Mouse (Mus musculus) brown adipose tissue, adult 24 weeks (tissue): ENCODE results near the gene Cryba4. TPM values are rescaled to one million over a fixed set of nuclear protein-coding genes. Genes with fewer than 3 reads are reported as not detected.

Experiments used
- H3K27ac ChIP-seq: fragments of 200-500 bp; replicated peaks from 2 replicates; pipeline ENCODE4 v1.5.1; 2012; ENCODE audit warnings: low read depth, mild to moderate bottlenecking, low read length
- H3K4me1 ChIP-seq: fragments of 200-500 bp; 2 replicates; pipeline ENCODE4 v1.6.1; 2012; ENCODE audit warnings: low read length, mixed read lengths; ENCODE audit not compliant: control insufficient read depth, insufficient read depth, insufficient read length
- H3K4me3 ChIP-seq: fragments of 200-500 bp; 2 replicates; pipeline ENCODE4 v1.5.1; 2012; ENCODE audit warnings: low read depth, mild to moderate bottlenecking, low read length, moderate library complexity; ENCODE audit not compliant: insufficient read depth
- polyA plus RNA-seq: library from polyadenylated mRNA; stranded (reverse); fragments of >200 nt; gene quantifications from 2 replicates; pipeline ENCODE4 v1.2.4, GENCODE M21; 2012; ENCODE audit not compliant: missing spikeins, insufficient read depth, insufficient read length

Gene Cryba4
- polyA plus RNA-seq, 1 experiment, result not detected

DNA sequence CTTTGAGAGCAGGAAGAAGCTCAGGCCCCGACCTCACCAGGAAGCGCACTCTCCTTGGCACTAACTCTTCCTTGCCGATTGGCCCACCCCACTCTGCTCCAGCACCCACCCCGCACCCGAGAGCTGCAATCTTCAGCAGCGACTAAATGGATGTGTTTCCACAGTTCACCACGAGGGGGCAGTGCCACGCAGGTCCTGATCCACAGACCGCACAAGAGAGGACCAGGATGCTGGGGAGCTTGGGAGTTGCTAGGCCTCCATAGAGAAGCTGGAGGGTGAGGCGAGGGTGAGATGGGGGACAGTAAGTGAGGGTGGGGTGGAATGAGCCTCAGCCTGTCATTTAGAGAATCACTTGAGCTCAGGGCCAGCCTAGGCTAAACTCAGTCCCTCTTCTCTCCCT lies 11.6 kb downstream of the Cryba4 start:
- Histone ChIP-seq H3K27ac (no peak overlapping the region), H3K4me3 (no peak overlapping the region), H3K4me1 (no peaks in the 10 kb centered on the region)

DNA sequence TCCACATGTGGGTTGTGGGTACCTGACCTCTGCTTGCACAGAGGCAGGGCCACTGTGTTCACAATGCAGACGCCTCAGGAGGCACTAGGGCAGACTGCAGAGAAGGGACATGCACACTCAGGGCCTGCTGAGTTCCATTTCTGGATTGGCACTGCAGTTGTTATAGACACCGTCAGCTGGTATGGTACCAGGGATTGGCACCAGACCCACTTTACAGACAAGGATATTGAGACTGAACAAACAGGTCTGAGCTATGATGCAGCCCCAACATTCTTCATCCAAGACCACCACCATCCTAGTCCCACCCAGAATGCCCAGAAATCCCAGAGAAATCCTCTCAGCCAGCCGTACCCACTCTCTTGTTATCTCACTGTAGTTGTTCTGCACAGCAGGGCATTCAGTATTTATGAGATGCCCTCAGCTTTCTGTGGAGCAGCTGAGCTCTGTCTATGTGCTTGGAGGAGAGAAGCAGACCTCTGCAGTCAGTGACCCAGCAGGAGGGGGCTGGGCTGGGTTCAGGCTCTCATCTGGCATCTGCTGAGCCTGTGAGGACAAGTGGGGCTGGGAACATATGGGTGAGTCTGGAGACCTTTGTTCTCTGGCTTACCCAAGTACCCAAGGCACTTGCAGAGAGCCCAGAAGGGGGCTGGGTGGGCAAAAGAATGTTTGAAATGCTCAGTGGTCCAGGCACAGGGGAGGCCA lies 13.4 kb downstream of the Cryba4 start:
- H3K4me1 ChIP-seq, result no peaks in the 10 kb centered on the region
- H3K27ac ChIP-seq, result no peak overlapping the region
- H3K4me3 ChIP-seq, result no peak overlapping the region

DNA sequence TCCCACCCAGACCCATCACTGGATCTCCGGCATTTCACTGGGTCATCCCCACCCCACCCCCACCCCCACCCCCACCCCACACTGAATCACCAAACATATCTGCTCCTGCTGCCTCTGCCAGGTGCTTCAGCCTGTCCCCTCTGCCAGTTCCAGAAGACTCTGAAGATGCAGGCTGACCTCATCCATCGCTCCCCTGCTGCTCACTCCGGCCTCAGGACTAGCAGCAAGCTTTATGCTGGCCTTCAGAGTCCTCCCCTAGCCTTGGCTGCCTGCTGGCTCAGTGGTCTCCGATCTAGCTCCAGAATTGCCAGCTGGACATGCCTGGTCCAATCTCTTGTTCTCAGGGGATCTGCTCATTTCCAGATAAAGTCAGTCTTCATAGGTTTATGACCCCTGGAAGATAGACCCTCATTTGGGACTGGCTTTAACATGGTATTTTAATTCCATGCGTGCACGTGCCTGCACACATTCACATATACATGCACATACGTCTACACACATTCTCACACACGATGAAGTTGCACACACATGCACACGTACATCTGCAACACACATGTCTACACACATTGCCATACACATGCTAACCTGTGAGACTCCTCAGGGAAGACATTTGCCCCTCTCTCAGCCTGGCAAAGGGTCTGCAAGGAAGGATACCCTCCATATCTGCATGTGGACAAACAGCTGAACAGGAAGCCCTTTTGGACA lies 14.3 kb downstream of the Cryba4 start:
- no peak overlapping the region for H3K4me3 ChIP-seq
- no peaks in the 10 kb centered on the region for H3K4me1 ChIP-seq
- no peak overlapping the region for H3K27ac ChIP-seq

DNA sequence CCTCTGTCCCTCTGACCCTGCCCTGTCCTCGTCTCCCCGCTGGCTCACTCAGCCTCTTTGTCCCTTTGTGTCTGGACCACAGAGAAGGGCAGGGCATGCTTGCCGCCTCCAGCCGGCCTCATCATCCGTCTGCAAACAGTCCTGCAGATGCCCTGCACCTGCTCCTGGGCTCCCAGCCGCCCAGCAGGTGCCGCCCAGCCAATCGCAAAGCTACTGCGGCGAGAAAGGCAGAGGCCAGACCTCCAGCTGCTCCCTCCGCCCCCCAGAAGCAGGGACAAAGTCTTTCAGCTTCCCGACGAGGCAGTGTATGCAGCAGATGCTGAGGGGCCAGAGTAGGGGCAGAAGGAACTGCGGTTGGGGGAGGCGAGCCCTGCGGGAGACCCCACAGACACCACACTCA lies 14.9 kb downstream of the Cryba4 start:
- Histone ChIP-seq H3K27ac (no peak overlapping the region), H3K4me1 (no peaks in the 10 kb centered on the region)

DNA sequence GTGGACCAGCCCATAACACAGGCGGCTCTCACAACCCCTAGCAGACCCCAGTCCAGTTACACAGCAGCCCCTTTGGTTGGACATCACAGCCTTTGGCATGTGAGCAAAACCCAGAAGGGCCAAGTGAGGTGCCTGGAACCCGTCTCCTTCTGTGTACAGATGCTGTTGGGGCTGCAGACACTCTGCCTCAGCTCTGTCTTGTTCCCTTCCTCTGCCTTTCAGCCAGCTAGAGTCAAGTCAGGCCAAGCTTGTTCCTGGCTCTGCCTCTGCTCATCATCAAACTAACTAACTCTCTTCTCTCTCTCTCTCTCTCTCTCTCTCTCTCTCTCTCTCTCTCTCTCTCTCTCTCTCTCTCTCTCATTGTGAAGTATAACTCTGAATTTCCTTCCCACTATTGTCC lies 15.7 kb downstream of the Cryba4 start:
- H3K4me3 ChIP-seq, result no peak overlapping the region
- H3K27ac ChIP-seq, result no peak overlapping the region
- H3K4me1 ChIP-seq, result no peaks in the 10 kb centered on the region

More for the DNA sequence above, 14.9 kb downstream of the Cryba4 start:
- no peak overlapping the region for H3K4me3 ChIP-seq

DNA sequence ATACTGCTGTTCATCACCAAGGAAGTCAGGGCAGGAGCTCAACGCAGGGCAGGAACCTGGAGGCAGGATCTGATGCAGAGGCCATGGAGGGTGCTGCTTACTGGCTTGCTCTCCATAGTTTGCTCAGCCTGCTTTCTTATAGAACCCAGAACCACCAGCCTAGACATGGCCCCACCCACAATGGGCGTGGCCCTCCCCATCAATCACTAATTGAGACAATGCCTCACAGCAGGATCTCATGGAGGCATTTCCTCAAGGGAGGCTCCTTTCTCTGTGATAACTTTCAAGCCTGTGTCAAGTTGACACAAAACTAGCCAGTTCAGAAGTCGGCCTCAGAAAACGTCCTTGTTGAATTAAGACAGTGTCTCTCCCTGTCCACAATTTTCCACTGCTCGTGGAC lies 16.5 kb downstream of the Cryba4 start:
- H3K27ac ChIP-seq, result no peak overlapping the region

DNA sequence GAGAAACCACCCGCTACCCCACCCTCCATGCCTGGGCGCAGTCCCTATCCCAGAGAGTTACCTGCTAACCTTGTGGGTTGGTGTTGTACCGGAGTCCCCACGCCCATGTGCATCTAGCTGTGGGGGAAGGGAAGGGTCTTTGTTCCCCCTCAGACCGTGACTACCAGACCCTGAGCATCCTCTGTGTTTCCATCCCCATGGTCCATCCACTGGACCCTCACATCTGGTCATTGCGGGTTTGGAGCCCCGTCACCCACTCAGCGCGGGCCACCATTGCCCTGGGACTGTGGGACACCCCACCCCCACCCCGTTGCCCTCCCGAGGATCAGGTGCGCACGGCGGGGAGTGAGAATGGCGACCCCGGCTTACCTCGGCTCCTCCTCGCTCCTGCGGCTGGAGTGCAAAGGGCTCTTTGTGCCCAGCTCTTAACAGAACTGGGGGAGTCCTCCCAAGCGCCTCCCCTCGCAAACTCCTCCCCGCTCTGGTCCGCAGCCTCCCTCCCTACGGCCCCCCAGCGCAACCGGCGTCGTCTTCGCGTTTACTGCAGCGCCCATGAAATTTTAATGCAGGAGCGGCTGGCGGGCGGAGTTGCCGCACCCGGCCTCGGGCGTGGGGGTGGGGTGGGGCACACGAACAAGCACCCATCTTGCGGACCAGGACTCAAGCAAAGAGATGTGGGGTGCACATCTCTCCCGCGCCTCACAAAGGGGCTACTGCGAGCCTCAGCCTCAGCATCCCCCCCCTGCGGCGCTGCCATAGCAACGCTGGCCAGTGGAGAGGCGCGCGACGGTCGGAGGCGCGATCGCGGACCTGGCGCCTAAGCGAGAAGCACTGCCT lies 23.9 kb downstream of the Cryba4 start:
- H3K4me3 ChIP-seq, result no peak overlapping the region
- no peak overlapping the region for H3K27ac ChIP-seq
- H3K4me1 ChIP-seq, result no peaks in the 10 kb centered on the region

More for the DNA sequence above, 16.5 kb downstream of the Cryba4 start:
- H3K4me1 ChIP-seq, result no peaks in the 10 kb centered on the region
- no peak overlapping the region for H3K4me3 ChIP-seq

DNA sequence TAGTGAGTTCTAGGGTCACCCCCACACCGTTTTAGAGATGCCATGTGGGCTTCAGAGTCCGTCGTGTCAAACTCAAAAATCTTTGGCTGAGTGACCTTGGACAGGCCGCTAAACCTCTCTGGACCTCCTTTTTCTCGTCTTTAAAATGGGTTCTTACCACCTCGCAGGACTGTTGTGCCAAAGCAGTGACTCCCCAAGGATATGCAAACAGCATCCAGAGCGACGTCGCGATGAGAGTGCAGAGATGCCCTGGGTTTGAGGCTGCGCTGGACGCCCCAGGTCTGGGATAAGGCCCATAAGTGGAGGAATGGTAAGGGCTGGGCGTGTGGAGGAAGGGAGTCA lies 24.4 kb downstream of the Cryba4 start:
- H3K4me3 ChIP-seq, result no peak overlapping the region
- H3K4me1 ChIP-seq, result no peaks in the 10 kb centered on the region
- no peak overlapping the region for H3K27ac ChIP-seq

DNA sequence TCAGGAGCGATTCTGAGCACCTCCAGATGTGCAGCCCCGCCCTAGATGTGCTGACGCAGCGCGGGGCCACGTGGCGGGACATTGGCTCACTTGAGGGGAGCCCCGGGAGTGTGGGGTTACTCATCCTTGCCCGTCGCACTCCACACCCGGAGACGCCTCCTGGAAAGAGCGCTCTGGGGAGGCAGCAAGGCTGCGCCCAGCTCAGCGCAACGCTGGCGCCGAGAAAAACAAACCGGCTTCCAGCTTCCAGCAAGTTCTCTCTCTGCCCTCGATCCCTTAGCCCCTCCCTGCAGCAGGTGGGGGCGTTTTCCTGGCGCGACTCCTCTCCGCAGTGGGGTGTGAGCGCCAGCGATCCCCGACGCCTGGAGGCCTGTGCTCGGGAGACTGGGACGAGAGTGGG lies 25.0 kb downstream of the Cryba4 start:
- H3K4me3 ChIP-seq, result no peak overlapping the region
- no peak overlapping the region for H3K27ac ChIP-seq
- no peaks in the 10 kb centered on the region for H3K4me1 ChIP-seq

DNA sequence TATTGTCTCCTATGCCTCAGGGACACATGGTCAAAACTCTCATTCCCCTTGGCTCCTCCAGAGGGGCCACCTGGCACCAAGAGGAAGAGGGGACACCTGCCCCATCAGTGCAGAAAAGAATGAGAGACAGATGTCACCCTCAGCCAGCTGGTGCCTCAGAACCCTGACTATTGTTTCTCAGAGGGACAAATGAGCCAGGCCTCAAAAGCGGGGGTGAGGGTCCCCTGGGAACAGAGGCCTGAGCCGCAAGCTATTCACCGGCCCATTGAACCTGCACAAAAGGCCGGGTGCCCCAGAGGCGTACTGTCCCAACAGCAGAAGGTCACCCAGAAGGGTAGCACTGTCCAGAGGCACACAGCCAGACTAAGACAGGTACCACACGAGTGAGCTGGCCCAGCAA lies 26.7 kb downstream of the Cryba4 start:
- Histone ChIP-seq H3K4me3 (no peak overlapping the region), H3K27ac (no peak overlapping the region), H3K4me1 (no peaks in the 10 kb centered on the region)

DNA sequence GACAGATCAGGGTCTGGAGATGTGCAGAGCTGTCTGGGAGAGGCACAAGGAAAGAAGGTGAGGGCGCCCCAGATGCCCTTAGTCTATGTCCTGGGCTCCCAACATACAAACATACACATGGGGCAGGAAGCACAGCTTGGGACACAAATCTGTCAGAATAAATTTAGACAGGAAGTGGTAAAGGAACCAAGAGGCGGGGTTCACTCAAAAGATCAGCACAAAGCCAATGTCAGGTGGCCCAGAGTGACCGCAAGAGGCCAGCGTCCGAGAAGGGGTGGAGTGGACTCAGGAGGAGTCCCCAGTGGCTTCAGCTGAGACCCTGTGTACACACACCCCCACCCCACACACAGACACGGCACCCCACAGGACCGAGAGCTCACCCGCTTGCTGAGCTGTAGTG lies 32.1 kb downstream of the Cryba4 start:
- Histone ChIP-seq H3K4me3 (no peak overlapping the region), H3K27ac (no peak overlapping the region), H3K4me1 (no peaks in the 10 kb centered on the region)

DNA sequence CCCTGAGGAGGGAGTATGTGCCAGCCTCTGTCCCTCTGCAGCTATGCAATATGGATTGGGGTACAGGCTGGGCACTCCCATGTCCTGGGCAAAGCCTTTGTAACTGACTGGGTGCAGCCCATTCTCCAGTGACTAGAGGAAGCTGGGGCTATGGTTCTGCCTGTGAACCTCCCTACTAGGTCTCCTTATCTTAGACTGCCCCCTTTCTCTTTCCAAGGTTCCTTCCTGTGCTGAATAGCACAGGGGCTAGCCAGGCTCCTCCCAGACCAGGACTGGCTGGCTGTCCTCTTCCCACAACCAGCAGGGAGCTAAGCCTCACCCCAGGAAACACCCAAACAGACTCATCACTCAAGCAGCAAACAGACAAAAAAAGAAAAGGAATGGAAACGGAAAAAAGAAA lies 32.9 kb downstream of the Cryba4 start:
- H3K27ac ChIP-seq, result no peak overlapping the region
- H3K4me1 ChIP-seq, result no peaks in the 10 kb centered on the region
- H3K4me3 ChIP-seq, result no peak overlapping the region

DNA sequence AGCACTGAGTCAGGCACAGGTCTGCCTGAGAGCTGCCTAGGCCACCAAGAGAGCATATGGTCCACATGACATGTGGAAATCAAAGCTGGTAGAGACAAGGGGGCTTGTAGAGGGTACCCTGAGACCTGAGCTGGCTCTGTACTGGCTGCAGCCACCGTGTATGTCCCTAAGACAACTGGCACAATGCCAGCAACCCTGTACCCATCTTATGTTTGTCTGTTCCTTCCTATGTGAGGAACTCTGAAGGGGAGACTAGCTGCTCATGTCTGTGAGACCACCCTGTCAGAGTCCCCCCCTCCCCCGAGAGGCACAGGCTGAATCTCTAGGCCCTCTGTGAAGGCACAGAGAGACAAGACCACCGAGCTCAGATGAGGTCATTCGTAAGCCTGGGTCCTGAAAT lies 33.6 kb downstream of the Cryba4 start:
- Histone ChIP-seq H3K27ac (no peak overlapping the region), H3K4me1 (no peaks in the 10 kb centered on the region), H3K4me3 (no peak overlapping the region)

DNA sequence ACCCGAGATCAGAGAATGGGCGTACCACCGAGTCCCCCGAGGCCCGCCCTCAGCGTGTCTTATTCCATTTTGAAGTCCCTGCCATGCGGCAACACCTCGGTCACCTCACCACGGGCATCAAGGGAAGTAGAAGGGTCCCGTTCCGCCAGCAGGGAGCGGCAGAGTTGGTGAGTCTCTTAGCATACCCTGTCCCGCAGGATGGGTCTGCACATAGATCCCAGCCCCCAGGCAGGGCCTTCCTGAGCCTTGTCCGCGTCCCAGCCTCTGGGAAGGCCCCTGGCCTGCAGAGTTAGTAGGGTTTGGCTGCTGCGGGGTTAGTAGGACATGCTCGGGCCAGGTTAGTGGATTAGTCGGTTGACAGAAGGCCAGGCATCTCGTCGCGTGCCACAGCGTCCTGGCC lies 35.3 kb downstream of the Cryba4 start:
- no peak overlapping the region for H3K4me3 ChIP-seq
- H3K27ac ChIP-seq, result no peak overlapping the region
- no peaks in the 10 kb centered on the region for H3K4me1 ChIP-seq

DNA sequence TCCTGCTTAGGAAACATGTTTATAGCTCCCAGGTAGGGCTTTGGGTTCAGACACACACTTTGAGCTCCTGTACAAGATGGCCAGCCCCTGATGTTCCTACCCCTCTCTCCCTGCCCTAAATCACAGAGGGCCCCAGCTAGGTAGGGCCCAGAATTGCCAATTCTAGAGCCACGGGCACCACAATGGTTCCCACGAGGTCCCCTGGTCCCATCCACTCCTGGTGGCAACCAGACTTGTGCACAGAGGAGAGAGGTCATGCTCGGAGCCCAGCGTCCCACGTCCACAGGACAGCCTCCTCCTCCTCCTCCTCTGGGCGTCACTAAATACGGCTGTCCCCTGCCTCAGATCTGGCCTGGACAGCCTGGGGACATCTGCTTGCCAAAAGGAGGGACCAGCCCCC lies 36.0 kb downstream of the Cryba4 start:
- H3K4me3 ChIP-seq, result no peak overlapping the region
- H3K27ac ChIP-seq, result no peak overlapping the region
- no peaks in the 10 kb centered on the region for H3K4me1 ChIP-seq
